Mouse (Mus musculus) testis, adult 2 months (tissue): Measurements from ENCODE around the gene Tmem87b.

Experiments
- CTCF ChIP-seq: fragments of 200-500 bp; IDR thresholded peaks from 2 replicates; pipeline ENCODE4 v1.5.1; 2012; ENCODE audit warnings: low read depth, mild to moderate bottlenecking, inconsistent platforms, low read length, moderate library complexity; ENCODE audit not compliant: control insufficient read depth, insufficient read depth, insufficient replicate concordance
- POLR2A ChIP-seq: fragments of 200-500 bp; IDR thresholded peaks from 2 replicates; pipeline ENCODE4 v1.6.1; 2012; ENCODE audit warnings: low read depth, mild to moderate bottlenecking, inconsistent platforms, low read length, moderate library complexity; ENCODE audit not compliant: control insufficient read depth

DNA sequence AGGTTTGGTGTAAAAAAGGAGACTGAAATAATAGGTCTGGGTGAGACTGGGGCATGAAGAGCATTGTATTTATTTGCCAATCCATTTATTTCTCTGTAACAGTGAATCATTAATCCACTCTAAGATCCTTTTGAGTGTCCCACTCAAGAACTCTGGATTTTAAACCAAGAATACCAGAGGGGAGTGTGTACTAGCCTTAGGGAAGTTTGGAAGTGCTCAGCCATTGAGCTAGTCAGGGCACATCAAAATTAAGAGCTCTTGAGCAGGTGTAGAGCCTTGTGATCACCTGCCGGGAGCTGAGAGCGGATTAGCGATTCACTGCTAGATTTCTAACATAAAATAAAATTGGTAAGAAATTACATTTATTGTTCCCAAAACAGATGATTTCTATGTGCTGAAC, 20.7 kb downstream of the Tmem87b start:
- no peak for TF ChIP-seq CTCF
- no peak for TF ChIP-seq POLR2A
